Mouse (Mus musculus) MEL (cell line): ENCODE measurements around the gene Rpp14. TPM values are rescaled to one million over a fixed set of nuclear protein-coding genes. Genes with fewer than 3 reads are reported as not detected.

Source experiments
- DNase-seq: peaks from one replicate; pipeline ENCODE4 v3.0.0; 2011; ENCODE audit warnings: low read depth, low spot score
- H3K27ac ChIP-seq: 2 replicates; pipeline ENCODE4 v1.5.1; 2012; ENCODE audit warnings: low read depth, mild to moderate bottlenecking, control low read depth, low read length, moderate library complexity; ENCODE audit not compliant: control insufficient read depth
- H3K27me3 ChIP-seq, 2 experiments: fragments of 150-350 bp in 1 of 2; sonication (generic) in 1 of 2; 2 replicates each; pipeline ENCODE4 v1.6.1; 2012; ENCODE audit warnings: low read length in 2 of 2, mild to moderate bottlenecking in 2 of 2, improper control_type of control experiment in 1 of 2, moderate library complexity in 1 of 2; ENCODE audit not compliant: insufficient read depth in 2 of 2, control insufficient read depth in 1 of 2
- H3K36me3 ChIP-seq, 2 experiments: 2 replicates each; pipeline ENCODE4 v1.6.1; 2012 to 2014; ENCODE audit warnings: low read length in 2 of 2, improper control_type of control experiment in 1 of 2, inconsistent platforms in 1 of 2, mild to moderate bottlenecking in 1 of 2; ENCODE audit not compliant: insufficient read depth in 2 of 2, control insufficient read depth in 1 of 2
- H3K4me1 ChIP-seq, 2 experiments: fragments of 150-350 bp in 1 of 2; sonication (generic) in 1 of 2; 2 replicates each; pipeline ENCODE4 v1.6.1; 2012; ENCODE audit warnings: low read length in 2 of 2, improper control_type of control experiment in 1 of 2, mild to moderate bottlenecking in 1 of 2; ENCODE audit not compliant: insufficient read depth in 2 of 2, control insufficient read depth in 1 of 2
- H3K4me3 ChIP-seq, 2 experiments: fragments of 150-350 bp in 1 of 2; sonication (generic) in 1 of 2; 2 replicates each; pipeline ENCODE4 v1.5.1; 2012; ENCODE audit warnings: low read depth in 2 of 2, low read length in 2 of 2, mild to moderate bottlenecking in 2 of 2, moderate library complexity in 2 of 2, control low read depth in 1 of 2, improper control_type of control experiment in 1 of 2; ENCODE audit not compliant: control insufficient read depth in 1 of 2, insufficient read depth in 1 of 2
- H3K79me2 ChIP-seq: 2 replicates; pipeline ENCODE4 v1.6.1; 2012; ENCODE audit warnings: mild to moderate bottlenecking, low read length, moderate library complexity; ENCODE audit not compliant: control insufficient read depth, poor library complexity, insufficient read depth
- H3K9ac ChIP-seq: 2 replicates; pipeline ENCODE4 v1.6.1; 2012; ENCODE audit warnings: low read depth, mild to moderate bottlenecking, control low read depth, low read length, moderate library complexity; ENCODE audit not compliant: control insufficient read depth, poor library complexity, severe bottlenecking
- H3K9me3 ChIP-seq: fragments of 150-350 bp; sonication (generic); replicated peaks from 2 replicates; pipeline ENCODE4 v1.6.1; 2012; ENCODE audit warnings: mild to moderate bottlenecking, low read length, improper control_type of control experiment, moderate library complexity; ENCODE audit not compliant: insufficient read depth
- BHLHE40 ChIP-seq: IDR thresholded peaks from 2 replicates; pipeline ENCODE4 v1.6.1; 2012; ENCODE audit warnings: low read depth, mild to moderate bottlenecking, inconsistent platforms, low read length, improper control_type of control experiment, borderline replicate concordance
- CHD1 ChIP-seq: IDR thresholded peaks from 2 replicates; pipeline ENCODE4 v1.6.1; 2012; ENCODE audit warnings: low read depth, mild to moderate bottlenecking, inconsistent platforms, low read length, improper control_type of control experiment
- CHD2 ChIP-seq: IDR thresholded peaks from 2 replicates; pipeline ENCODE4 v1.6.1; 2011; ENCODE audit warnings: low read length, improper control_type of control experiment
- CTCF ChIP-seq, 3 experiments: IDR thresholded peaks in 2 of 3; conservative IDR thresholded peaks in 1 of 3; 2 replicates each; pipeline ENCODE4 v1.5.1; 2011 to 2012; ENCODE audit warnings: low read length in 3 of 3, low read depth in 2 of 3, mild to moderate bottlenecking in 2 of 3, improper control_type of control experiment in 1 of 3, inconsistent platforms in 1 of 3, mixed read lengths in 1 of 3, moderate library complexity in 1 of 3; ENCODE audit not compliant: control insufficient read depth in 1 of 3, insufficient read depth in 1 of 3, poor library complexity in 1 of 3, severe bottlenecking in 1 of 3
- ELF1 ChIP-seq: IDR thresholded peaks from 2 replicates; pipeline ENCODE4 v1.6.1; 2014; ENCODE audit warnings: low read depth, mild to moderate bottlenecking, inconsistent platforms, low read length, improper control_type of control experiment, moderate library complexity
- EP300 ChIP-seq, 2 experiments: IDR thresholded peaks; 2 replicates each; pipeline ENCODE4 v1.6.1; 2011; ENCODE audit warnings: improper control_type of control experiment in 2 of 2, low read length in 2 of 2, low read depth in 1 of 2, mild to moderate bottlenecking in 1 of 2
- ETS1 ChIP-seq: IDR thresholded peaks from 2 replicates; pipeline ENCODE4 v1.6.1; 2012; ENCODE audit warnings: low read depth, mild to moderate bottlenecking, inconsistent platforms, low read length, improper control_type of control experiment, moderate library complexity
- GABPA ChIP-seq: IDR thresholded peaks from 2 replicates; pipeline ENCODE4 v1.6.1; 2012; ENCODE audit warnings: low read depth, mild to moderate bottlenecking, inconsistent platforms, low read length, improper control_type of control experiment, moderate library complexity
- HCFC1 ChIP-seq: IDR thresholded peaks from 2 replicates; pipeline ENCODE4 v1.6.1; 2012; ENCODE audit warnings: low read depth, mild to moderate bottlenecking, inconsistent platforms, low read length, improper control_type of control experiment, moderate library complexity
- MAFK ChIP-seq: IDR thresholded peaks from 2 replicates; pipeline ENCODE4 v1.6.1; 2011; ENCODE audit warnings: low read depth, mild to moderate bottlenecking, low read length, improper control_type of control experiment, borderline replicate concordance
- MAZ ChIP-seq: IDR thresholded peaks from 2 replicates; pipeline ENCODE4 v1.6.1; 2012; ENCODE audit warnings: low read depth, mild to moderate bottlenecking, inconsistent platforms, low read length, improper control_type of control experiment
- MEF2A ChIP-seq: IDR thresholded peaks from 2 replicates; pipeline ENCODE4 v1.6.1; 2014; ENCODE audit warnings: low read depth, mild to moderate bottlenecking, inconsistent platforms, low read length, improper control_type of control experiment; ENCODE audit not compliant: poor library complexity, insufficient replicate concordance, severe bottlenecking; ENCODE audit errors: extremely low read depth
- MXI1 ChIP-seq: IDR thresholded peaks from 2 replicates; pipeline ENCODE4 v1.6.1; 2011; ENCODE audit warnings: mild to moderate bottlenecking, low read depth, low read length, improper control_type of control experiment
- POLR2A ChIP-seq, 2 experiments: IDR thresholded peaks; 2 replicates each; pipeline ENCODE4 v1.6.1; 2011 to 2012; ENCODE audit warnings: low read length in 2 of 2, mild to moderate bottlenecking in 2 of 2, control low read depth in 1 of 2, improper control_type of control experiment in 1 of 2, low read depth in 1 of 2, moderate library complexity in 1 of 2; ENCODE audit not compliant: control insufficient read depth in 1 of 2, insufficient read depth in 1 of 2, poor library complexity in 1 of 2
- POLR2AphosphoS2 ChIP-seq: IDR thresholded peaks from 2 replicates; pipeline ENCODE4 v1.6.1; 2011; ENCODE audit warnings: low read length, improper control_type of control experiment
- POLR2AphosphoS5 ChIP-seq: IDR thresholded peaks from 2 replicates; pipeline ENCODE4 v1.6.1; 2012; ENCODE audit warnings: low read depth, borderline replicate concordance, mild to moderate bottlenecking, inconsistent platforms, low read length, moderate library complexity, mixed read lengths
- RAD21 ChIP-seq: IDR thresholded peaks from 2 replicates; pipeline ENCODE4 v1.6.1; 2011; ENCODE audit warnings: mild to moderate bottlenecking, low read depth, low read length, improper control_type of control experiment
- SIN3A ChIP-seq: IDR thresholded peaks from 2 replicates; pipeline ENCODE4 v1.6.1; 2012; ENCODE audit warnings: low read length, improper control_type of control experiment, inconsistent platforms
- SMC3 ChIP-seq: IDR thresholded peaks from 2 replicates; pipeline ENCODE4 v1.6.1; 2011; ENCODE audit warnings: low read depth, low read length, improper control_type of control experiment
- TAL1 ChIP-seq: IDR thresholded peaks from 2 replicates; pipeline ENCODE4 v1.6.1; 2012; ENCODE audit warnings: mild to moderate bottlenecking, inconsistent platforms, low read length, moderate library complexity, mixed read lengths
- TBP ChIP-seq: IDR thresholded peaks from 2 replicates; pipeline ENCODE4 v1.8.0; 2011; ENCODE audit warnings: low read depth, low read length, improper control_type of control experiment
- TCF12 ChIP-seq: IDR thresholded peaks from 2 replicates; pipeline ENCODE4 v1.6.1; 2014; ENCODE audit warnings: low read depth, mild to moderate bottlenecking, inconsistent platforms, low read length, improper control_type of control experiment, moderate library complexity
- ZC3H11A ChIP-seq: IDR thresholded peaks from 2 replicates; pipeline ENCODE4 v1.6.1; 2012; ENCODE audit warnings: low read depth, mild to moderate bottlenecking, inconsistent platforms, low read length, improper control_type of control experiment
- ZMIZ1 ChIP-seq: IDR thresholded peaks from 2 replicates; pipeline ENCODE4 v1.6.1; 2012; ENCODE audit warnings: low read depth, mild to moderate bottlenecking, inconsistent platforms, low read length, improper control_type of control experiment, moderate library complexity
- ZNF384 ChIP-seq: IDR thresholded peaks from 2 replicates; pipeline ENCODE4 v1.6.1; 2012; ENCODE audit warnings: low read depth, mild to moderate bottlenecking, inconsistent platforms, low read length, improper control_type of control experiment
- polyA plus RNA-seq, 2 experiments: library from polyadenylated mRNA; stranded (reverse) in 1 of 2; unstranded in 1 of 2; fragments of >175 nt in 1 of 2; fragments of >200 nt in 1 of 2; gene quantifications; 2 replicates each; pipeline versions ENCODE4 v1.2.1 to v1.2.4; 2012; ENCODE audit warnings: low replicate concordance in 2 of 2, low read depth in 1 of 2; ENCODE audit not compliant: insufficient read length in 2 of 2, insufficient read depth in 1 of 2, missing spikeins in 1 of 2
- total RNA-seq: library from RNA; depleted of rRNA; stranded (reverse); fragments of 300-350 nt; gene quantifications from 2 replicates; pipeline ENCODE4 v1.2.3, GENCODE M21; 2012

The Rpp14 gene
- total and polyA plus RNA-seq, 3 experiments: 41.2 to 45.5 TPM; not detected in 1

DNA sequence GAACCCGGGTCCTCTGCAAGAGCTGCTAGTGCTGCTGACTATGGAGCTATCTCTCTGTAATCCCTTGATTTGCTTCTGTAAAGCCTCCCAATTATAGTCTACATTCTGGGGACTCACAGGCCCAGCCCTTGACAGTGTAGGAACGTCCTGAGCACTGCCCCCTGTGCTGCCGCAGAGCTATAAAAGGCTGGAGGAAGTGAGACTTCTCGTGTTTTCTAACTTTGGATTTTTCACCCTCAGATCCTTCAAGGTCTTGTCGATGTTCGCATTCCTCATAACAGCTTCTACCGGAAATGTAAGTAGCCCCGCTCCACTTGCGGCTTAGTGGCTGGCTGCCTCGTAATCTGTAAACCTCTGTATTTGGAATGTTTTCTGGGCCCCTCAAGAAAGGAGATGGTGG, 30.8 kb upstream of the Rpp14 start:
- Histone ChIP-seq H3K9ac (no peak overlapping the region), H3K36me3 (no peaks in the 10 kb centered on the region), H3K27me3 (no peaks in the 10 kb centered on the region; a peak in 1 of 4 replicates), H3K4me3 (no peak overlapping the region), H3K9me3 (no peaks in the 10 kb centered on the region), H3K4me1 (no peaks in the 10 kb centered on the region), H3K27ac (no peak overlapping the region), H3K79me2 (no peaks in the 10 kb centered on the region)
- DNase-seq: no peak
- TF ChIP-seq HCFC1 (no peak), RAD21 (no peak), POLR2A (IDR thresholded peaks at IDR 0.05; ENCODE audit: control insufficient read depth in 1 of 2, insufficient read depth in 1 of 2, low read depth in 1 of 2, low read length in 2 of 2, poor library complexity in 1 of 2) (no peak), ZNF384 (no peak), TCF12 (no peak), CHD2 (no peak), POLR2AphosphoS2 (no peak), TAL1 (no peak), ETS1 (no peak), MAFK (no peak), POLR2AphosphoS5 (no peak), GABPA (no peak), CHD1 (no peak), CTCF (IDR thresholded peaks at IDR 0.05 in 2 of 3, conservative IDR thresholded peaks at IDR 0.05 in 1 of 3; ENCODE audit: control insufficient read depth in 1 of 3, insufficient read depth in 1 of 3, low read depth in 2 of 3, low read length in 3 of 3, poor library complexity in 1 of 3, severe bottlenecking in 1 of 3) (no peak), MEF2A (no peak)

DNA sequence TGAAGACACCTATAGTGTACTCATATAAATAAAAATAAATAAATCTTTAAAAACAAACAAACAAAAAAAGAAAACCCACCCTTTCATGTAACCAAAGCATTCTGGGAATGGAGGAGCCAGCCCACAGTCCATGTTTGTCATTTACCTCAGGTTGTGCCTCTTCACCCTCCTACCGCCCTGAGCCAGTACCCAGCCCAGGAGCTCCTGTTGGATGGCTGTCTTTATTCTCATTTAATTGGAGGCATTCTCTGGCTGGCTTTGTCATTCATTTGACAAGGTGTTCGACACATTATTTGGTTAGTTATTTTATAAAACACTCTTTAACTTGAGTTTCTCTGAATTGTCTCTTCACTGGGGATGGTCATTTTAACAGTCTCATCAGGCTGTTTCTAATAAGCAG, 28.3 kb upstream of the Rpp14 start:
- no peak overlapping the region for H3K9ac ChIP-seq
- no peaks in the 10 kb centered on the region for H3K79me2 ChIP-seq
- no peaks in the 10 kb centered on the region for H3K4me1 ChIP-seq
- no peak for DNase-seq
- H3K9me3 ChIP-seq: no peaks in the 10 kb centered on the region
- H3K36me3 ChIP-seq: no peaks in the 10 kb centered on the region
- H3K4me3 ChIP-seq: no peak overlapping the region
- no peak overlapping the region for H3K27ac ChIP-seq
- H3K27me3 ChIP-seq: no peaks in the 10 kb centered on the region; a peak in 1 of 4 replicates
- TF ChIP-seq RAD21 (no peak), TAL1 (no peak), HCFC1 (no peak), SMC3 (no peak), GABPA (no peak), MAZ (no peak), ZMIZ1 (no peak), CHD1 (no peak), POLR2AphosphoS5 (no peak), ELF1 (no peak), TBP (no peak), BHLHE40 (no peak), EP300 (IDR thresholded peaks at IDR 0.05; ENCODE audit: low read depth in 1 of 2, low read length in 2 of 2) (no peak), ZC3H11A (no peak), CTCF (IDR thresholded peaks at IDR 0.05 in 2 of 3, conservative IDR thresholded peaks at IDR 0.05 in 1 of 3; ENCODE audit: control insufficient read depth in 1 of 3, insufficient read depth in 1 of 3, low read depth in 2 of 3, low read length in 3 of 3, poor library complexity in 1 of 3, severe bottlenecking in 1 of 3) (no peak), SIN3A (no peak), POLR2A (IDR thresholded peaks at IDR 0.05; ENCODE audit: control insufficient read depth in 1 of 2, insufficient read depth in 1 of 2, low read depth in 1 of 2, low read length in 2 of 2, poor library complexity in 1 of 2) (no peak), MXI1 (no peak)
